Mouse (Mus musculus) 3134 (cell line): Measurements from ENCODE around the gene Fam129a.
"Not testable (repeated sequence)": the region's sequence is repeated elsewhere in the genome, so short reads cannot be mapped to it uniquely, and the experiment has no call there.

ENCODE experiments used
- DNase-seq: peaks from one replicate; pipeline ENCODE4 v3.0.0-alpha.2; 2011; ENCODE audit warnings: low spot score; ENCODE audit not compliant: insufficient read length; ENCODE audit errors: extremely low read depth

Fam129a gene

DNA sequence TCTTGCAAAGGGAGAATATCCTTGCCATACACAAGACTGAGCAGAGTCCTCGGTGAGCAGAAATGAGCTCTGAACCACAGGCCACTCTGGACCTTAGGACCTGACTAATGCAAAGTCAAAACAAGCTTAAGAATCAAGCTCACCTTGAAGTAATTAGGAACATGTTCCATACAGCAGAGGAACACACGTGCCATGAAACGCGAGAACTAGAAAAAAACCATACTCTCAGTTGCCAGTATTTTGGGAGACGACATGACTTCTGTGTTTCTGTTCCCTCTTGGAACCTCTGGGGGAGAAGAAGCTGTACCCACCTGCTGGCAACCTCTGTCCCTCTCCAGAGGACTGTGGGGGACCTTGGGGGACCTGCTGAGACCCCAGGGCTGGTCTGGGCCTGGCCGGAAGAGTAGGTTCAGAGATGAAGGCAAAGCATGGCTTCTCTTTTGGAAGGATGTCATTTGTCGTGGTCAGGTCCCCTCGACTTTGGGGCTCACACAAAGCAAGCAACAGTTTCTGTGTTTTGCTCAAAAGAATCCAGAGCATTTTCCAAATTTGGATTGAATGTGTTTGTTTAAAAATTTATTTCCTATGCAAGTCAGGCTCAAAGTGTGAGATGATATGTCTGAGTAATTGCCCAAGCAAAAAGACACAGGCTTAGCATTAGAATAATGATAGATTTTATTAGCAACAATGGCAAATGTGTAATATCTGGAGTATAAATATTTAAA lies 12.6 kb downstream of the Fam129a start:
- no peak for DNase-seq

GRCm38 (mm10) chr1:151584182-151584471 lies 13.1 kb downstream of the Fam129a start:
- DNase-seq = no peak

DNA sequence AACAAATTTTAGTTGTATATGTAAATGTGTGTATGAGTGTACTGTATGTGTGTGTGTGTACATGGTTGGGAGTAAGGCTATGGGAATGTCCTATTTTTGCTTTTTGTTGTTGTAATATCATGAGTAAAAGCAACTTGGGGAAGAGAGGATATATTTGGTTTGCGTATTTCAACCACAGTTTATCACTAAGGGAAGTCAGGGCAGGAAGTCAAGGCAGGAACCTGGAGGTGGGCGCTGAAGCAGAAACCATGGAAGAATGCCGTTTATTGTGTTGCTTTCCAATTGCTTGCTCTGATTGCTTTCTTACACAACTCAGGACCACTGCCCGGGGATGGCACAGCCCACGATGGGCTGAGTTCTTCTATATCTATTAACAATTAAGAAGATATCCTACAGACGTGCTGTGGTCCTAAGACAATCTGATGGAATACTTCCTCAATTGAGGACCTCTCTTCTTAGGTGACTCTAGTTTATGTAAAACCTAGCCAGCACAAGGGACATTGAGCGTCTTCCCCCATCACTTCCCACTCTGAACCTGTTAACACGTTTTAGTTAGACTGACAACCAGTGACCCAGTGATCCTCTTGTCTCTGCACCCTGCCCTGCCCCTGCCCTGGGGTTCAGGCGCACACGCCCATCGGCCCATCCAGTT lies 13.7 kb downstream of the Fam129a start:
- peak; percentile 4 for DNase-seq

- DNase-seq = no peak
These were observed 14.7 kb downstream of the Fam129a start for GRCm38 (mm10) chr1:151585647-151586046.

- no peak for DNase-seq
These were observed 21.4 kb downstream of the Fam129a start for GRCm38 (mm10) chr1:151592085-151593017.

DNA sequence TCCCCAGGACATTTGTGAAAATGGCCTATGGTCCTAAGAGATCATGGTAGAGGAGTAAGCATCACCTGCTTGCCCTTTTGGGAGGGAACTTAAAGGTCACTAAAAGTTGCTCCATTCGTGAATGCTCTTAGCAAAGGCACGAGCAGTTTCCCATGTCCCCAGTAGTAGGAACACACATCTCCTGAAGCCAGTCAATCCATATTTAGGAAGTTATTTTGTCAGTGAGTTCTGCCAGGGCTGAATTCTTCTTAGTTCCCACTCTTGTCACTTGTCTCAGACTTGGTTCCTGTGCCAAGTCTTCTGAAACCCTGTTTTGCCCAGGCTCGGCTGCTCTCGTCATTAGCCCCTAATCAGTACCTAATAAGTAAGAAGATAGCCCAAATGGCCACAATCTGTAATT lies 23.9 kb downstream of the Fam129a start:
- DNase-seq = no peak

GRCm38 (mm10) chr1:151595600-151596299 lies 24.8 kb downstream of the Fam129a start:
- DNase-seq = no peak

- no peak for DNase-seq
These were observed 25.6 kb downstream of the Fam129a start for GRCm38 (mm10) chr1:151596562-151596961.

DNA sequence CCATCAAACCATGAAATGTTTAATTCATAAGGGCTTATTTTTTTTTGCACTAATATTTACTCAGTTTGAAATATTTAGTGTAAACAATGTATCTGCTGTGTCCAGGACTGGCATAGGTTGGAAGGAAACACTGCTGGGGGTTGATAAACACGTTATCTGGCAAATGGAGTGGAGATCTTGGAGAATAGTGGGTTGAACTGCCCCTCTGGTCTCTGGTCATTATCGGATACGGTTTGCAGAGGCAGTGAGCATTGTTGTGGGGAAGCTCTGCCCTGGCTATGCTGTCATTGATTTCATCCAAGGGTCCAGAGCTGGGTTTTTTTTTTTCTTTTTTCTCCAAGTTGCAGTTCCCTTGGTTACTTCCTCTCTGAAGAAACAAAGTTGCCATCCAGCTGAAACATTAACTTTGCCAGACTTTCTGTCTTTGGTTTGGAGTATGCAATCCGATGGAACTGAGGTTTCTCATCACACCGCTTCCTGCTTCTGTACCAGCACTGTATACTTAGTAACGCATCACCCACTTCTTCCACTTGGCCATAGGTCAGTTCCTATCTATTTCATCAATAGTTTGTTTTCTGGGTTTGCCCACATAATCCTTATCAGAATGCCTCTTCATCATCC lies 26.8 kb downstream of the Fam129a start:
- no peak for DNase-seq

- DNase-seq = no peak
These were observed 27.9 kb downstream of the Fam129a start for GRCm38 (mm10) chr1:151598876-151599275.

GRCm38 (mm10) chr1:151604328-151604727 lies 33.3 kb downstream of the Fam129a start:
- DNase-seq = no peak

DNA sequence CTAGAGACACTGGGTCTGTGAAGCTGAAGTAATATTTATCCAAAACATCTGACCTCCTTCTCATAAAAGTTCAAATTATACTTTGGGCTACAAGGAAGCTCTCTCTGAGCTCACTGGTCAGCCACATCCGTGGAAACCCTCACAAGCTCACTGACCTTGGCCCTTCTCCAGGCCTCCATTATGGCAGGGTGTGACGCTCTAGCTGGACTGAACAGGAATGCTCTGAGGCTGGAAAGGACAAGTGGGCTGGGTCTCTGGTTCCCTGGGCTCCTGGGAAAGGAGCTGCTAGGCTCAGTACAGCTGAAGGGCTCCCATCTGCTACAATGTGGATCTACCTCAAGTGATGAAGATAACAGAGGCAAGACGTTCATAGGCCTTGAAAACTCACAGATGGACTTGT lies 37.0 kb downstream of the Fam129a start:
- DNase-seq = not testable (repeated sequence)

DNA sequence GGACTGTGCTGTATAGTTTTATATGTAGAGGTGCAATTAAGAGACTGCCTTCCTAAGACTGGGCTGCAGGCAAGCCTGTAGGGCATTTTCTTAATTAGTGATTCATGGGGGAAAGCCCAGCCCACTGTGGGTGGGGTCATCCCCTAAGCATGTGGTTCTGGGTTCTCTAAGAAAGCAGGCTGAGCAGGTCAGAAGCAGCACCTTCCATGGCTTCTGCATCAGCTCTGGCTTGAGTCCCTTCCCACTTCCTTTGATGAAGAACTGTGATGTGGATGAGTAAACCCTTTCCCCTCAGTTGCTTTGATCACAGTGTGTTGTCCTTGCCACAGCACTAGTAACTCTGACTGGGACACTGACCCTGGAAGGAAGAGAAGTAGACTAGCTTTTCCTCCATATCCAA lies 39.6 kb downstream of the Fam129a start:
- DNase-seq = no peak

DNA sequence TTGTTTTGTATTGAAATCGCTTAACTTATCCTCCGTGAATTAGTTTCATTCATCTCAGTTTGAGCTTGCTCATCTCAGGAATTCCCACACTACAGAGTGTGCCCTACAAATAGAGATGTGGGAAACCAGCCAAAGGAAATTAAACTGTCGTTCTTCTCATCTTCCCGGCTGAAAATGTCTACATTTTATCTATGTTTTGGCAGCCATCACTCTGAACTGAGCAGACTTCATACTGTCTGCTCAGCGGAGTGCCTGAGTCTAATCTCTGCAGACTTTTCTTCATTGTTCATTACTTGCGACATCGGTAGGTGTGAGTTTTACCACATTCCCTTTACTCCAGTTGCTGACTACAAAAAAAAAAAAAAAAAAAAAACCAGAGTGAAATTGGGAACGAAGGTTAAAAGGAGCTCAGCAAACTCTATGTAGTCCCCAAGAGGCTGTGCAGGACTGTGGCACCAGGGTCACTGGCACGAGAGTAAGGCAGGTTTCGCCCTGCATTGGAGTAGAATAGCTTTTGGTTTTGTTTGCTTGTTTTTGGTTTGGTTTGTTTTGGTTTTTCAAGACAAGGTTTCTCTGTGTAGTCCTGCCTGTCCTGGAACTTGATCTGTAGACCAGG lies 43.4 kb downstream of the Fam129a start:
- no peak for DNase-seq

DNA sequence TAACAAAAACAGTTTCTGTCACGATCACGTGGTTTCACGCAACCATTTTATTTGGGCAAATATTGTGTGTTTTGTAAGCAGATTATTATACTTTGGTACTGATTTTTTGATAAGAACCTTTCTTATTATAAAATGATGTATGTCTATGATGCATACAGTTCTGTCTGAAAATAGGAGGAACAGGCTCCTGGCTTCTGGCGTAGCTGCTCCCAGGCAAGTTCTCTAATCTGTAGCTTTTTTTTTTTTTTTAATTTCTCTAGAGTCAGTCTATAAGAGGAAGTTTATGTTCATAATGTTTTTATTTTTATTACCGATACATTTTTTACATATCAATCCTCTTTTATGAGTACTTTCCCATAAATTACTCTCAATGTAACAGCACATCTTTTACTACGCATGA lies 44.6 kb downstream of the Fam129a start:
- DNase-seq = no peak

- peak; percentile 34 for DNase-seq
These were observed 45.7 kb downstream of the Fam129a start for GRCm38 (mm10) chr1:151616555-151617205.

DNA sequence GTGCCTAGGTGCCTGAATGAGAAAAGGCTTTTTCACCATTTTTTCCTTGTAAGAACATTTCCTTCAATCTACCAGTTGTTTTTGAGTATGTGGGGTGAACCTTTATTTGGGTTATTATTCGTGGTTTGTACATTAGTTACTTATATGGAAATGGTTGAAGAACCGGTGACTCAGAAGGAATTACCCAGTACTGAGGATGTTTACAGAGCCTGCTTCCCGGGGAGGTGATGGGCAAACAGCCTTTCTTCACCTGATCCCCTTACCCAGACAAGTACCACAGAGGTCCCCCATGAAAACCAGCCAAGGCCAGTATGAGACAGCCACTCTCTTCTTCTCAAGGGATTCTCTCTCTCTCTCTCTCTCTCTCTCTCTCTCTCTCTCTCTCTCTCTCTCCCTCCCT lies 47.3 kb downstream of the Fam129a start:
- DNase-seq = no peak

DNA sequence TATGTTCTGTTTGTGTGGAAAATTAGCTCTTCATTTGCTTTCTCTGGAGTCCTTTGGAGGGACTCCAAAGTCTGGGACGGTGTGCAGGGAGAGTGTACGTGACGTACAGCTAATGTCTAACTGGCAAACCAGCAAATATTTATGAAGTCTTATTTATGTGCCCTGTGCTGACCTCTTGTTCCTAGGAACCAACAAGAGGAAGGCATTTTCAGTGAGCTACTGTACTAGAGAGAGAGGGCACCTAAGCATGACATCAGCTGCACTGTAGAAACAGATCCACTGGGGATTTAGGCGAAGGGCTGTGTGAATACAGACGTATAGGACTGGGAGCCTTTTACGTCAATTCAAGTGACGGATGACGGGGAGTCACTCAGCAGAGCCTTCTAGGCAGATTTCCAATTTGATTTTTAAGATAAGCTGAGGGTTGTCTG lies 48.3 kb downstream of the Fam129a start:
- DNase-seq = no peak

DNA sequence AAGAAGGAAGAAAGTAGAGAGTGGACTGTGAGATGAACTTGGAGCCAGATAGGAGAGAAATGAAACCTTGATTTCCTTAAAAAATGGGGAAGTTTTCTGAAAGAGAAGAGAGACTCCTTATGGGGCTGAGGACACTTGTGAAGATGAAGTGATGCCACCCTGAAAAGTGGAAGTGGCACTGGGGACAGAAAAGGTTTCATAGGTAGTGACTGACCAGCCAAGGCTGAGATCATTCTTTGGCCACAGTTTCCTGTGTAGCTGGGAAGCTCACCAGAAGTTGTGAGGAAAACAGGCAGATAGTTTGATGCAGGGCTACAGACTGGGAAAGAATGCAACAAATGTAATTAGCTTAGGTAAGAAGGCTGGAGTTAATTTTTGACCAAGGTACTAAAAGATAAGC lies 49.7 kb downstream of the Fam129a start:
- DNase-seq = no peak
